Mouse (Mus musculus) leukemia stem cell, adult 10-12 weeks (primary cell): ENCODE results near the gene Olfr1342. TPM values are rescaled to one million over a fixed set of nuclear protein-coding genes. Genes with fewer than 3 reads are reported as not detected.

Source experiments
- polyA plus RNA-seq: library from polyadenylated mRNA; stranded (reverse); fragments of >175 nt; gene quantifications from 2 replicates; pipeline ENCODE4 v1.2.3, GENCODE M21; 2012; ENCODE audit warnings: low replicate concordance

Olfr1342 gene
- not detected in 2 replicates for polyA plus RNA-seq

GRCm38 (mm10) chr4:118692412-118692973 is at the start of gene Olfr1342:
Gene Olfr1342, minus strand, starts transcription at chr4:118692756.

GRCm38 (mm10) chr4:118731875-118732274 is 39.3 kb upstream of the Olfr1342 start, which contains the start of gene Olfr1339:
Gene Olfr1339, plus strand, starts transcription at chr4:118732175.

GRCm38 (mm10) chr4:118719838-118720237 is 27.3 kb upstream of the Olfr1342 start, which contains the start of gene Olfr1340:
Gene Olfr1340, plus strand, starts transcription at chr4:118720138.

GRCm38 (mm10) chr4:118703223-118703622 is 10.7 kb upstream of the Olfr1342 start, which contains the start of gene Olfr1341:
Gene Olfr1341, plus strand, starts transcription at chr4:118703523.

GRCm38 (mm10) chr4:118658652-118659051 is 33.9 kb downstream of the Olfr1342 start, which contains the start of gene Olfr62:
Gene Olfr62, plus strand, starts transcription at chr4:118658952.

Other genes with a start within 250 kb of the Olfr1342 start
- gene Mpl, start 235.2 kb downstream of the Olfr1342 start, polyA plus RNA-seq: 0.49 and 1.2 TPM in 2 replicates
- gene Tie1, start 202.7 kb downstream of the Olfr1342 start, polyA plus RNA-seq: 2.2 and 6.8 TPM in 2 replicates
- not detected in 2 replicates for gene 2610528J11Rik, start 165.8 kb downstream of the Olfr1342 start, polyA plus RNA-seq
- gene Tmem125, start 148.7 kb downstream of the Olfr1342 start, polyA plus RNA-seq: not detected in 2 replicates
- not detected in 2 replicates for gene Cfap57, start 72.0 kb downstream of the Olfr1342 start, polyA plus RNA-seq
- gene Ebna1bp2, start 72.0 kb downstream of the Olfr1342 start, polyA plus RNA-seq: 4.3 and 10.8 TPM in 2 replicates
- not detected in 2 replicates for gene Olfr62, start 33.8 kb downstream of the Olfr1342 start, polyA plus RNA-seq
- gene Olfr1341, start 10.8 kb upstream of the Olfr1342 start, polyA plus RNA-seq: not detected in 2 replicates
- gene Olfr1340, start 27.4 kb upstream of the Olfr1342 start, polyA plus RNA-seq: not detected in 2 replicates
- gene Olfr1339, start 39.4 kb upstream of the Olfr1342 start, polyA plus RNA-seq: not detected in 2 replicates
- not detected in 2 replicates for gene Olfr1338, start 66.0 kb upstream of the Olfr1342 start, polyA plus RNA-seq
- gene Olfr1337, start 89.8 kb upstream of the Olfr1342 start, polyA plus RNA-seq: not detected in 2 replicates
- not detected in 2 replicates for gene Olfr1335, start 117.2 kb upstream of the Olfr1342 start, polyA plus RNA-seq
- gene Olfr1333, start 143.5 kb upstream of the Olfr1342 start, polyA plus RNA-seq: not detected in 2 replicates
- not detected in 2 replicates for gene Olfr1331, start 171.9 kb upstream of the Olfr1342 start, polyA plus RNA-seq
- gene Olfr1330, start 195.8 kb upstream of the Olfr1342 start, polyA plus RNA-seq: not detected in 2 replicates
- gene Olfr1329, start 224.7 kb upstream of the Olfr1342 start, polyA plus RNA-seq: not detected in 2 replicates
- gene Olfr1328, start 245.9 kb upstream of the Olfr1342 start, polyA plus RNA-seq: not detected in 2 replicates